Mouse (Mus musculus) limb, embryonic 14.5 days (tissue): Measurements from ENCODE around the gene Rtel1. TPM values are rescaled to one million over a fixed set of nuclear protein-coding genes. Genes with fewer than 3 reads are reported as not detected.
A peak's percentile ranks its signal among the peaks of the same experiment; 100 is the strongest.

Experiments used
- ATAC-seq: fragments of 200-750 bp; cut with Nextera tagmentation; 2 replicates; pipeline ENCODE4 v1.8.0; 2017; ENCODE audit warnings: low read depth, moderate number of reproducible peaks, moderate TSS enrichment; ENCODE audit not compliant: low FRiP score
- DNase-seq: peaks from one replicate; pipeline ENCODE4 v3.0.0-alpha.2; 2015; ENCODE audit warnings: low spot score
- H3K27ac ChIP-seq: fragments of 300-500 bp; sonication (generic); replicated peaks from 2 replicates; pipeline ENCODE4 v1.5.1; 2014; ENCODE audit warnings: low read depth, mild to moderate bottlenecking, low read length, moderate library complexity, mixed read lengths
- H3K27me3 ChIP-seq: fragments of 300-500 bp; sonication (generic); 2 replicates; pipeline ENCODE4 v1.6.1; 2014; ENCODE audit warnings: low read length, mixed read lengths; ENCODE audit not compliant: control insufficient read depth, insufficient read depth
- H3K36me3 ChIP-seq: fragments of 300-500 bp; sonication (generic); 2 replicates; pipeline ENCODE4 v1.6.1; 2014; ENCODE audit warnings: mild to moderate bottlenecking, low read length, moderate library complexity, mixed read lengths; ENCODE audit not compliant: control insufficient read depth, insufficient read depth
- H3K4me1 ChIP-seq: fragments of 300-500 bp; sonication (generic); 2 replicates; pipeline ENCODE4 v1.6.1; 2014; ENCODE audit warnings: antibody characterized with exemption, low read length, mixed read lengths; ENCODE audit not compliant: control insufficient read depth, insufficient read depth
- H3K4me2 ChIP-seq: fragments of 300-500 bp; sonication (generic); replicated peaks from 2 replicates; pipeline ENCODE4 v1.6.1; 2014; ENCODE audit warnings: low read depth, mild to moderate bottlenecking, low read length, moderate library complexity; ENCODE audit not compliant: severe bottlenecking
- H3K4me3 ChIP-seq: fragments of 300-500 bp; sonication (generic); replicated peaks from 2 replicates; pipeline ENCODE4 v1.5.1; 2014; ENCODE audit warnings: low read length
- H3K9ac ChIP-seq: fragments of 300-500 bp; sonication (generic); 2 replicates; pipeline ENCODE4 v1.6.1; 2014; ENCODE audit warnings: mild to moderate bottlenecking, low read depth, low read length, moderate library complexity; ENCODE audit not compliant: severe bottlenecking
- H3K9me3 ChIP-seq: fragments of 300-500 bp; sonication (generic); 2 replicates; pipeline ENCODE4 v1.6.1; 2016; ENCODE audit warnings: low read length; ENCODE audit not compliant: control insufficient read depth
- POLR2A ChIP-seq: fragments of 200-500 bp; IDR thresholded peaks from 2 replicates; pipeline ENCODE4 v1.8.0; 2012; ENCODE audit warnings: inconsistent platforms, mild to moderate bottlenecking, moderate library complexity, borderline replicate concordance; ENCODE audit not compliant: insufficient read depth, insufficient read length; ENCODE audit errors: extremely low read depth
- WGBS: fragments of 180-500 bp; shearing (Covaris S2); extraction: QIAGEN DNeasy Blood & Tissue Kit; methylation state at CpG from one replicate; pipeline ENCODE4 v1.1.7; 2014; 5-methylcytosine and 5-hydroxymethylcytosine counted together
- polyA plus RNA-seq, 2 experiments: library from polyadenylated mRNA; depleted of rRNA in 1 of 2; stranded (reverse) in 1 of 2; unstranded in 1 of 2; fragments of >200 nt; fragmentation: Nextera tagmentation in 1 of 2; extraction: Ambion mirVana in 1 of 2; gene quantifications; 2 replicates each; pipeline versions ENCODE4 v1.2.1 to v1.2.3; 2012 to 2014

The Rtel1 gene
- polyA plus RNA-seq, 2 experiments: 53.3 to 110 TPM

GRCm38 (mm10) chr2:181313006-181313343, 6.6 kb upstream of the Rtel1 start:
- WGBS: 15% methylated on average over 5 of the region's 5 CpGs
- Histone ChIP-seq H3K4me1 (no peaks in the 10 kb centered on the region), H3K27me3 (peaks cover 39% of the 10 kb centered on the region), H3K9ac (no peak overlapping the region), H3K4me2 (no peak overlapping the region), H3K4me3 (no peak overlapping the region), H3K9me3 (no peaks in the 10 kb centered on the region), H3K27ac (no peak overlapping the region), H3K36me3 (no peaks in the 10 kb centered on the region)
- DNase-seq (no peak), ATAC-seq (no peak)
- no peak for TF ChIP-seq POLR2A

- Histone ChIP-seq H3K4me2 (0 out of 2 replicates have a peak overlapping the region, but pooled peaks have one; percentile 16), H3K9ac (no peak overlapping the region), H3K4me3 (peak overlapping the region; percentile 13; the same call in 1 of the 2 replicates), H3K27me3 (peaks cover 39% of the 10 kb centered on the region), H3K4me1 (no peaks in the 10 kb centered on the region), H3K36me3 (no peaks in the 10 kb centered on the region), H3K27ac (no peak overlapping the region), H3K9me3 (no peaks in the 10 kb centered on the region)
- ATAC-seq: no peak
- TF ChIP-seq POLR2A: no peak
- no peak for DNase-seq
- 3% methylated on average over 34 of the region's 35 CpGs for WGBS
These were observed 6.0 kb upstream of the Rtel1 start for GRCm38 (mm10) chr2:181313344-181314079.

- DNase-seq (peak; percentile 26), ATAC-seq (peak; percentile 47; the same call in 1 of the 2 replicates)
- no peak within 1 kb of the TSS for H3K9ac ChIP-seq
- H3K36me3 ChIP-seq: no peaks in the 10 kb centered on the region
- peaks cover 4% of the 10 kb centered on the region; the same call in 1 of the 2 replicates for H3K4me1 ChIP-seq
- H3K4me3 ChIP-seq: peak within 1 kb of the TSS; percentile 13; the same call in 1 of the 2 replicates
- H3K9me3 ChIP-seq: no peaks in the 10 kb centered on the region
- 3% methylated on average over 23 of the region's 23 CpGs for WGBS
- H3K4me2 ChIP-seq: 0 out of 2 replicates have a peak within 1 kb of the TSS, but pooled peaks have one; percentile 16
- no peak within 1 kb of the TSS for H3K27ac ChIP-seq
- peaks cover 39% of the 10 kb centered on the region for H3K27me3 ChIP-seq
- TF ChIP-seq POLR2A: no peak
These were observed 5.3 kb upstream of the Rtel1 start, which contains the start of gene Stmn3 for GRCm38 (mm10) chr2:181314080-181314810. TSS of gene Stmn3 (minus strand) at chr2:181314500.

- WGBS: 17% methylated on average over 7 of the region's 7 CpGs
- H3K4me3 ChIP-seq: peak overlapping the region; percentile 64
- no peak for ATAC-seq
- H3K9ac ChIP-seq: peak overlapping the region; percentile 62
- H3K36me3 ChIP-seq: peaks cover 30% of the 10 kb centered on the region
- H3K4me2 ChIP-seq: peak overlapping the region; percentile 66
- peaks cover 7% of the 10 kb centered on the region for H3K27me3 ChIP-seq
- H3K4me1 ChIP-seq: peaks cover 11% of the 10 kb centered on the region
- no peak for TF ChIP-seq POLR2A
- H3K9me3 ChIP-seq: no peaks in the 10 kb centered on the region
- no peak for DNase-seq
- H3K27ac ChIP-seq: 0 out of 2 replicates have a peak overlapping the region, but pooled peaks have one; percentile 33
These were observed 562 bp downstream of the Rtel1 start for GRCm38 (mm10) chr2:181320103-181320499.

GRCm38 (mm10) chr2:181322136-181322535, 2.6 kb downstream of the Rtel1 start:
- Histone ChIP-seq H3K27ac (no peak overlapping the region), H3K4me3 (no peak overlapping the region), H3K9ac (no peak overlapping the region), H3K4me1 (peaks cover 11% of the 10 kb centered on the region), H3K36me3 (peaks cover 45% of the 10 kb centered on the region), H3K9me3 (no peaks in the 10 kb centered on the region), H3K4me2 (no peak overlapping the region), H3K27me3 (no peaks in the 10 kb centered on the region)
- DNase-seq (no peak), ATAC-seq (no peak)
- WGBS: 80% methylated on average over 5 of the region's 5 CpGs
- TF ChIP-seq POLR2A: no peak
